Mouse (Mus musculus) ovary, adult 18-20 months (tissue): ENCODE data around the gene Mctp1.

Experiments used
- DNase-seq: peaks from one replicate; pipeline ENCODE4 v3.0.0; 2022; ENCODE audit warnings: low spot score, mixed read lengths

The Mctp1 gene

GRCm38 (mm10) chr13:76620111-76620510 lies 235.8 kb downstream of the Mctp1 start:
- DNase-seq: no peak

- DNase-seq: no peak
Observed at GRCm38 (mm10) chr13:76620525-76620924, 236.2 kb downstream of the Mctp1 start.

- no peak for DNase-seq
Observed at GRCm38 (mm10) chr13:76633707-76634106, 249.4 kb downstream of the Mctp1 start.

GRCm38 (mm10) chr13:76638282-76638681 lies 253.9 kb downstream of the Mctp1 start:
- no peak for DNase-seq

- DNase-seq: no peak
Observed at GRCm38 (mm10) chr13:76659523-76659922, 275.2 kb downstream of the Mctp1 start.

GRCm38 (mm10) chr13:76681286-76681685 lies 297.0 kb downstream of the Mctp1 start:
- no peak for DNase-seq

GRCm38 (mm10) chr13:76689349-76689748 lies 305.0 kb downstream of the Mctp1 start:
- no peak for DNase-seq

- DNase-seq: no peak
Observed at GRCm38 (mm10) chr13:76690143-76690542, 305.8 kb downstream of the Mctp1 start.

GRCm38 (mm10) chr13:76690697-76691096 lies 306.4 kb downstream of the Mctp1 start:
- no peak for DNase-seq

GRCm38 (mm10) chr13:76734013-76734412 lies 349.7 kb downstream of the Mctp1 start:
- DNase-seq: no peak

- no peak for DNase-seq
Observed at GRCm38 (mm10) chr13:76750663-76751429, 366.5 kb downstream of the Mctp1 start.

GRCm38 (mm10) chr13:76759832-76760490 lies 375.6 kb downstream of the Mctp1 start:
- no peak for DNase-seq

- DNase-seq: no peak
Observed at GRCm38 (mm10) chr13:76799662-76800061, 415.3 kb downstream of the Mctp1 start.

- no peak for DNase-seq
Observed at GRCm38 (mm10) chr13:76801126-76801632, 416.8 kb downstream of the Mctp1 start.

- no peak for DNase-seq
Observed at GRCm38 (mm10) chr13:76802051-76802728, 417.9 kb downstream of the Mctp1 start.

GRCm38 (mm10) chr13:76802926-76803325 lies 418.6 kb downstream of the Mctp1 start:
- DNase-seq: no peak

GRCm38 (mm10) chr13:76803799-76804198 lies 419.5 kb downstream of the Mctp1 start:
- no peak for DNase-seq

- DNase-seq: no peak
Observed at GRCm38 (mm10) chr13:76808871-76809390, 424.6 kb downstream of the Mctp1 start.

GRCm38 (mm10) chr13:76809802-76810201 lies 425.5 kb downstream of the Mctp1 start:
- DNase-seq: no peak

- DNase-seq: no peak
Observed at GRCm38 (mm10) chr13:76810496-76810939, 426.2 kb downstream of the Mctp1 start.

GRCm38 (mm10) chr13:76823083-76823482 lies 438.7 kb downstream of the Mctp1 start:
- DNase-seq: no peak

- DNase-seq: no peak
Observed at GRCm38 (mm10) chr13:76824932-76825694, 440.8 kb downstream of the Mctp1 start.
